Mouse (Mus musculus) forebrain, embryonic 10.5 days (tissue): ENCODE measurements around the gene Insrr. TPM values are rescaled to one million over a fixed set of nuclear protein-coding genes. Genes with fewer than 3 reads are reported as not detected.
A peak's percentile ranks its signal among the peaks of the same experiment; 100 is the strongest.

Source experiments
- DNase-seq: peaks from one replicate; pipeline ENCODE4 v3.0.0-alpha.2; 2017; ENCODE audit warnings: low spot score; ENCODE audit errors: extremely low spot score
- H3K27ac ChIP-seq: fragments of 300-500 bp; sonication (generic); 2 replicates; pipeline ENCODE4 v1.5.1; 2016; ENCODE audit warnings: mild to moderate bottlenecking
- H3K27me3 ChIP-seq: fragments of 300-500 bp; sonication (generic); 2 replicates; pipeline ENCODE4 v1.6.1; 2016; ENCODE audit warnings: mild to moderate bottlenecking; ENCODE audit not compliant: poor library complexity, severe bottlenecking
- H3K36me3 ChIP-seq: fragments of 300-500 bp; sonication (generic); replicated peaks from 2 replicates; pipeline ENCODE4 v1.6.1; 2016; ENCODE audit warnings: mild to moderate bottlenecking, moderate library complexity
- H3K4me1 ChIP-seq: fragments of 300-500 bp; sonication (generic); 2 replicates; pipeline ENCODE4 v1.6.1; 2016
- H3K4me3 ChIP-seq: fragments of 300-500 bp; sonication (generic); 2 replicates; pipeline ENCODE4 v1.5.1; 2016; ENCODE audit warnings: mild to moderate bottlenecking, moderate library complexity
- H3K9me3 ChIP-seq: fragments of 300-500 bp; sonication (generic); 2 replicates; pipeline ENCODE4 v1.6.1; 2016; ENCODE audit warnings: mild to moderate bottlenecking, moderate library complexity
- WGBS: fragments of 180-500 bp; shearing (Covaris S2); methylation state at CpG from one replicate; pipeline ENCODE4 v1.1.7; 2016; 5-methylcytosine and 5-hydroxymethylcytosine counted together
- polyA plus RNA-seq: library from polyadenylated mRNA; unstranded; fragments of >200 nt; fragmentation: Nextera tagmentation; extraction: Ambion mirVana; gene quantifications from 2 replicates; pipeline ENCODE4 v1.2.1, GENCODE M21; 2016

Gene Insrr
- polyA plus RNA-seq, 1 experiment from 2014 or later = 0.14 TPM

- 48% methylated on average over 10 of the region's 10 CpGs for WGBS
- H3K9me3 ChIP-seq = no peaks in the 10 kb centered on the region
- no peak for DNase-seq
- peaks cover 80% of the 10 kb centered on the region for H3K4me1 ChIP-seq
- H3K27me3 ChIP-seq = peaks cover 74% of the 10 kb centered on the region
- H3K36me3 ChIP-seq = no peaks in the 10 kb centered on the region
- H3K27ac ChIP-seq = peak overlapping the region; percentile 75
- H3K4me3 ChIP-seq = 0 out of 2 replicates have a peak overlapping the region, but pooled peaks have one; percentile 26
These were observed 32.2 kb upstream of the Insrr start for GRCm38 (mm10) chr3:87764506-87764905.

GRCm38 (mm10) chr3:87765091-87765490 lies 31.7 kb upstream of the Insrr start:
- H3K27ac ChIP-seq = peak overlapping the region; percentile 75
- 0 out of 2 replicates have a peak overlapping the region, but pooled peaks have one; percentile 4 for H3K4me3 ChIP-seq
- peak; percentile 52 for DNase-seq
- no peaks in the 10 kb centered on the region for H3K9me3 ChIP-seq
- no peaks in the 10 kb centered on the region for H3K36me3 ChIP-seq
- peaks cover 78% of the 10 kb centered on the region for H3K4me1 ChIP-seq
- H3K27me3 ChIP-seq = peaks cover 74% of the 10 kb centered on the region
- WGBS = 12% methylated on average over 10 of the region's 10 CpGs

- H3K36me3 ChIP-seq = no peaks in the 10 kb centered on the region
- DNase-seq = no peak
- peaks cover 76% of the 10 kb centered on the region for H3K4me1 ChIP-seq
- no peak overlapping the region for H3K4me3 ChIP-seq
- 66% methylated on average over 5 of the region's 5 CpGs for WGBS
- H3K9me3 ChIP-seq = no peaks in the 10 kb centered on the region
- H3K27ac ChIP-seq = peak overlapping the region; percentile 75
- peaks cover 75% of the 10 kb centered on the region for H3K27me3 ChIP-seq
These were observed 31.0 kb upstream of the Insrr start for GRCm38 (mm10) chr3:87765631-87766283.

GRCm38 (mm10) chr3:87766284-87766667 lies 30.5 kb upstream of the Insrr start:
- Histone ChIP-seq H3K27me3 (peaks cover 80% of the 10 kb centered on the region), H3K36me3 (no peaks in the 10 kb centered on the region), H3K4me3 (no peak overlapping the region), H3K27ac (peak overlapping the region; percentile 75), H3K4me1 (peaks cover 71% of the 10 kb centered on the region), H3K9me3 (no peaks in the 10 kb centered on the region)
- WGBS = 82% methylated on average over 3 of the region's 3 CpGs
- no peak for DNase-seq

GRCm38 (mm10) chr3:87767764-87768163 lies 29.0 kb upstream of the Insrr start:
- Histone ChIP-seq H3K9me3 (no peaks in the 10 kb centered on the region), H3K4me1 (peaks cover 58% of the 10 kb centered on the region), H3K4me3 (peak overlapping the region; percentile 49), H3K27ac (peak overlapping the region; percentile 3; the same call in 1 of the 2 replicates), H3K27me3 (peaks cover 95% of the 10 kb centered on the region), H3K36me3 (no peaks in the 10 kb centered on the region)
- 73% methylated on average over 8 of the region's 8 CpGs for WGBS
- DNase-seq = no peak

GRCm38 (mm10) chr3:87768431-87768830 lies 28.3 kb upstream of the Insrr start:
- Histone ChIP-seq H3K4me1 (peaks cover 52% of the 10 kb centered on the region), H3K27me3 (peaks cover 89% of the 10 kb centered on the region), H3K9me3 (no peaks in the 10 kb centered on the region), H3K36me3 (no peaks in the 10 kb centered on the region), H3K27ac (peak overlapping the region; percentile 64; the same call in 1 of the 2 replicates), H3K4me3 (peak overlapping the region; percentile 49)
- WGBS = 56% methylated on average over 6 of the region's 6 CpGs
- DNase-seq = no peak

GRCm38 (mm10) chr3:87768844-87769243 lies 27.9 kb upstream of the Insrr start:
- H3K4me3 ChIP-seq = peak overlapping the region; percentile 49
- peaks cover 48% of the 10 kb centered on the region for H3K4me1 ChIP-seq
- DNase-seq = peak; percentile 74
- 3% methylated on average over 37 of the region's 37 CpGs for WGBS
- peaks cover 85% of the 10 kb centered on the region for H3K27me3 ChIP-seq
- H3K9me3 ChIP-seq = no peaks in the 10 kb centered on the region
- no peaks in the 10 kb centered on the region for H3K36me3 ChIP-seq
- peak overlapping the region; percentile 64; the same call in 1 of the 2 replicates for H3K27ac ChIP-seq

- H3K4me1 ChIP-seq = peaks cover 41% of the 10 kb centered on the region
- H3K36me3 ChIP-seq = no peaks in the 10 kb centered on the region
- WGBS = 85% methylated on average over 8 of the region's 8 CpGs
- H3K9me3 ChIP-seq = no peaks in the 10 kb centered on the region
- peaks cover 83% of the 10 kb centered on the region for H3K27me3 ChIP-seq
- H3K4me3 ChIP-seq = no peak overlapping the region
- no peak for DNase-seq
- H3K27ac ChIP-seq = no peak overlapping the region
These were observed 27.2 kb upstream of the Insrr start for GRCm38 (mm10) chr3:87769506-87769905.

GRCm38 (mm10) chr3:87770280-87770679 lies 26.5 kb upstream of the Insrr start:
- 0% methylated on average over 4 of the region's 4 CpGs for WGBS
- H3K9me3 ChIP-seq = no peaks in the 10 kb centered on the region
- H3K36me3 ChIP-seq = no peaks in the 10 kb centered on the region
- peaks cover 83% of the 10 kb centered on the region for H3K27me3 ChIP-seq
- H3K27ac ChIP-seq = no peak overlapping the region
- H3K4me3 ChIP-seq = no peak overlapping the region
- peaks cover 34% of the 10 kb centered on the region for H3K4me1 ChIP-seq
- peak; percentile 43 for DNase-seq

- H3K27me3 ChIP-seq = peaks cover 83% of the 10 kb centered on the region
- H3K9me3 ChIP-seq = no peaks in the 10 kb centered on the region
- H3K36me3 ChIP-seq = no peaks in the 10 kb centered on the region
- peaks cover 34% of the 10 kb centered on the region for H3K4me1 ChIP-seq
- WGBS = 59% methylated on average over 6 of the region's 6 CpGs
- H3K27ac ChIP-seq = no peak overlapping the region
- H3K4me3 ChIP-seq = no peak overlapping the region
- no peak for DNase-seq
These were observed 25.7 kb upstream of the Insrr start for GRCm38 (mm10) chr3:87771088-87771487.

- peaks cover 36% of the 10 kb centered on the region for H3K4me1 ChIP-seq
- no peaks in the 10 kb centered on the region for H3K9me3 ChIP-seq
- DNase-seq = no peak
- no peak overlapping the region for H3K27ac ChIP-seq
- no peaks in the 10 kb centered on the region for H3K36me3 ChIP-seq
- 61% methylated on average over 23 of the region's 23 CpGs for WGBS
- peaks cover 74% of the 10 kb centered on the region for H3K27me3 ChIP-seq
- H3K4me3 ChIP-seq = no peak overlapping the region
These were observed 18.5 kb upstream of the Insrr start for GRCm38 (mm10) chr3:87778283-87778682.

- H3K27ac ChIP-seq = no peak overlapping the region
- DNase-seq = no peak
- H3K4me3 ChIP-seq = no peak overlapping the region
- H3K27me3 ChIP-seq = peaks cover 74% of the 10 kb centered on the region
- H3K4me1 ChIP-seq = peaks cover 40% of the 10 kb centered on the region
- H3K9me3 ChIP-seq = no peaks in the 10 kb centered on the region
- H3K36me3 ChIP-seq = no peaks in the 10 kb centered on the region
- 52% methylated on average over 2 of the region's 2 CpGs for WGBS
These were observed 17.7 kb upstream of the Insrr start for GRCm38 (mm10) chr3:87779086-87779485.

- WGBS = 89% methylated on average over 25 of the region's 25 CpGs
- H3K36me3 ChIP-seq = no peaks in the 10 kb centered on the region
- H3K27me3 ChIP-seq = peaks cover 35% of the 10 kb centered on the region
- peak overlapping the region; percentile 26; the same call in 1 of the 2 replicates for H3K27ac ChIP-seq
- no peak for DNase-seq
- H3K4me1 ChIP-seq = peaks cover 22% of the 10 kb centered on the region
- H3K4me3 ChIP-seq = no peak overlapping the region
- H3K9me3 ChIP-seq = no peaks in the 10 kb centered on the region
These were observed 13.3 kb upstream of the Insrr start for GRCm38 (mm10) chr3:87783282-87784023.
